Mouse (Mus musculus) kidney, adult 2 months (tissue): Measurements from ENCODE around the gene Spsb4.
A peak's percentile ranks its signal among the peaks of the same experiment; 100 is the strongest.

Experiments
- CTCF ChIP-seq: fragments of 200-500 bp; conservative IDR thresholded peaks from 2 replicates; pipeline ENCODE4 v1.5.1; 2011; ENCODE audit warnings: low read depth, mild to moderate bottlenecking, control low read depth, low read length, moderate library complexity, mixed read lengths; ENCODE audit not compliant: insufficient read depth, insufficient read length
- POLR2A ChIP-seq: fragments of 200-500 bp; IDR thresholded peaks from one replicate; pipeline ENCODE4 v1.6.1; 2011; ENCODE audit warnings: low read depth, low read length, control low read depth

GRCm38 (mm10) chr9:96916620-96917538 lies 101.8 kb downstream of the Spsb4 start:
- TF ChIP-seq POLR2A, result no peak
- peak; percentile 100; the same call in 1 of the 2 replicates for TF ChIP-seq CTCF
